Mouse (Mus musculus) kidney, adult 2 months (tissue): ENCODE results near the gene Plekhb1.

Experiments used
- CTCF ChIP-seq: fragments of 200-500 bp; conservative IDR thresholded peaks from 2 replicates; pipeline ENCODE4 v1.5.1; 2011; ENCODE audit warnings: low read depth, mild to moderate bottlenecking, control low read depth, low read length, moderate library complexity, mixed read lengths; ENCODE audit not compliant: insufficient read depth, insufficient read length
- POLR2A ChIP-seq: fragments of 200-500 bp; IDR thresholded peaks from one replicate; pipeline ENCODE4 v1.6.1; 2011; ENCODE audit warnings: low read depth, low read length, control low read depth

DNA sequence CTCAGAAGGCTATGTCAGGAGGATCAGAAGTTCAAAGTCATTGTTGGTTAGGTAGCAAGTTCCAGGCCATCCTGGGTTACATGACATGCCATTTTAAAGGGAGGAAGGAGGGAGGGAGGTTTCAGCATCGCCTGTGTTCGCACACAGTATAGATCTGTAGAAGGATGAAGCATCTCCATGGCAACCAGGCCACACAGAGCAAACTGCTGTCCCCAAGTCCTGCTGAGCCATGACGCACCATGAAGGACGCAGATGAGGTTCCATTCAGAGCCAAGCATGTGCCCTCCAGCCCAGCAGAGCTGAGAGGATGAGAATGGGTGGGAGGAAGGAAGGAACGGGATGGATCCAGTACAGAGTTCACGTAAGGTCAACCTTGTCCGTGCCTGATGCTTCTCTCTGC lies 11.2 kb upstream of the Plekhb1 start:
- TF ChIP-seq POLR2A, result no peak
- no peak for TF ChIP-seq CTCF
